Mouse (Mus musculus) megakaryocyte, embryonic 14.5 days (primary cell): Measurements from ENCODE around the gene Tmem229a.

Experiments
- FLI1 ChIP-seq: IDR thresholded peaks from 2 replicates; pipeline ENCODE4 v1.6.1; 2012; ENCODE audit warnings: low read length, inconsistent platforms, mixed read lengths
- GATA1 ChIP-seq: IDR thresholded peaks from 3 replicates; pipeline ENCODE4 v1.6.1; 2012; ENCODE audit warnings: mixed read lengths, low read length, inconsistent platforms, borderline replicate concordance

DNA sequence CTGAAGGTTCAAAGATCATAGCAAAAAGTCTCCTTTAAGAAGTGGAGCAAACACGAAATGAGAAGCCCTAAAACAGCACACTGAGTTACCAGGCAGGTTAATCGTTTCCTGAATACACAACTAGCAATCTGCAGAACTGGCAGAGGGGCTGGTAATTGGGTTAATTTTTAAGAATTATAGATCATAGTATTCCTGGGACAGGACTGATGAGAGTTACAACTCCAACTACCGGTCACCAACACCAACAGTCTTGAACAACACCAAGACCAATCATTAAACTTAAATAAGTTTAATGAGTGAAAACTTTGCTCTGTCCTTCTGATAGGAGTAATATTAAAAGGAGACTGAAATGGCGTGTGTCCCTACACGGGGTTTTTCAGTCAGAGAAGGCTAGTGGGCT is 3.8 kb downstream of the Tmem229a start:
- no peak for TF ChIP-seq GATA1
- no peak for TF ChIP-seq FLI1
